Mouse (Mus musculus) lung, postnatal 14 days (tissue): ENCODE data around the gene Mif.

Experiments used
- DNase-seq: peaks from one replicate; pipeline ENCODE4 v3.0.0; 2021

Mif gene

DNA sequence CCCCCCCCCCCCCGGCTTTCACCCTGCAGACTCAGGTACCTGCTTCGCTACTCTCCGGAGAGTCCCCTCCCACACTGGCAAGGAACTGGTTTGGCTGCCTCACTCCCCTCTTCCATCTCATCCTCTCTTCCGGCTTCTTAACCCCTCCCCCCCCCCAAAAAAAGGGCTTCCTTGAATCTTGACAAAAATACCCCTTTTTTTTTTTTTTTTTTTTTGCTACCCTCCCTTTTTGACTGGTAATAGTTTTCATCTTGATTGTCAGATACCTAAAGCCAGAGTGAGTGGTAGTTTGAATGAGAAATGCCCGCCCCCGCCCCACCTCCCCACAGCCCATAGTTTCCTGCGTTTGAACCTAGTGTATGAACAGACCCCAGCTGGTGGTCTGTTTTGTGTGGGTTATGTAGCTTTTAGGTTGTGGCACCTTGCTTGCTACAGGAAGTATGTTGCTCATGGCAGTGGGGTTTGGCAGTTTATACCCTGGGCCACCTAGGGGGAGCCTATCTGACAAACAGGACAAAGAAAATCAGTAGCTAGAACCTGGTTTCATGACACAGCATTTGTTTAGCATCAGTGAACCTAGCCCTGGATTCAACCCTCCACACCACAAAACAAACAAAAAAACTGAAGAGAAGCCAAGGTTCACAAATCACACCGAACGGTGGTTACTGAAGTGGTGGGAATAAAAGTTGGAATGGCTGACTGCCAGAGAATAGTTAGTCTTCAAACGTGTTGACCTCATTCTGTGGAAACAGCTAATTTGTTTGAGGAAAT is 24.1 kb downstream of the Mif start:
- no peak for DNase-seq

DNA sequence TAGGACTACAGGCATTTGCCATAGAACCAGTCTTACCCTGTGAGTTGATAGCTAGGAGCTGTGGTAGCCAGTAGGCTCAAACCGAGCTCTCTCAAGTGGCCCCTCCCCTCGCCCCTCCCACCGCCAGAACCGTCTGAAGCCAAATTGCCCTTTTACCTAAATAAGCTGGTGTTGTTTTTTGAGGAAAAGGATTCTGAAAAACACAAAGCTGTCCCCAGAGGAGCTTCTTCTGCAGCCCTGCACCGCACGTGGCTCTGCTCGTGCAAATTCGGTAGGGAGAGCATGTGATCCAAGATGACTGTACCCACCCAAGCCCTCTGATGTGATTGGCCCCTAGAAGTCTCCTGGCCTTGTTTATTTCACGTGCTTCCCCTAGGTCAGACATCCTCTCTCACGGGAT is 24.7 kb downstream of the Mif start:
- peak; percentile 60 for DNase-seq

DNA sequence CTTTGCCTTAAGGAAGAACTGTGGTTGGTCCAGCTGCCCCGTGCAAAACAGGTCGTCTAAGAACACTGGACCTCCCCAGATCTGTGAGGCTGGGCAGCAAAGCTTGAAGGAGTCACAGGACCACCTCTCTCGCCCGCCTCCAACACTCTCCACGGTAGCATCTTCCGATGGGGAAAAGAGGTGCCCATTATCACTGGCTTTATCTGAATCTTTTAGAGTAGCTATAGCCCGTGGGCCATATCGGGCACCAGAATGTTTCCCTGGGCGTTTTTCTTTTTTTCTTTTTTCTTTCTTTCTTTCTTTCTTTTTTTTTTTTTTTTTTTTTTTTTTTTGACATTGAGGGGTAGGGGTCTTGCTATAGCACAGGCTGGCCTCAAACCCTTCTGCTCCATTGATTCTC is 25.3 kb downstream of the Mif start:
- DNase-seq = no peak

DNA sequence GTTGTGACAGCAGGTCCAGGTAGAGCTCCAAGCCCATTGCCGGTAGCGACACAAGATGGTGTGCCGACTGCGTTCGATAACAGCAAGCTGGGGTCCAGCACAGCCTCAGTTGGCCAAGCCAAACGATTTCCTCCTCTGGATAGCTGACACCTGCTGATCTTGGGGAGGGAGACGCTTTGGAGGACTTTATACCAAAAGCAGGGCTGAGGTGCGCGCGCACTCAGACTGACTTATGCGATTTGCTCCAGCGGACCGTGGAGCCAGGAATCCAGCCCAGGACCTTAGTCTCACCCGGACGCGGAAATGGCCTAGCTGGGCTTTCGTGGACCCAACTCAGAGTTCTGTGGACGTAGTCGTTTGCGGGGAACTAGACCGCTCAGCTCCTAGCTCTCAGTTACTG is 25.8 kb downstream of the Mif start:
- peak; percentile 81 for DNase-seq

DNA sequence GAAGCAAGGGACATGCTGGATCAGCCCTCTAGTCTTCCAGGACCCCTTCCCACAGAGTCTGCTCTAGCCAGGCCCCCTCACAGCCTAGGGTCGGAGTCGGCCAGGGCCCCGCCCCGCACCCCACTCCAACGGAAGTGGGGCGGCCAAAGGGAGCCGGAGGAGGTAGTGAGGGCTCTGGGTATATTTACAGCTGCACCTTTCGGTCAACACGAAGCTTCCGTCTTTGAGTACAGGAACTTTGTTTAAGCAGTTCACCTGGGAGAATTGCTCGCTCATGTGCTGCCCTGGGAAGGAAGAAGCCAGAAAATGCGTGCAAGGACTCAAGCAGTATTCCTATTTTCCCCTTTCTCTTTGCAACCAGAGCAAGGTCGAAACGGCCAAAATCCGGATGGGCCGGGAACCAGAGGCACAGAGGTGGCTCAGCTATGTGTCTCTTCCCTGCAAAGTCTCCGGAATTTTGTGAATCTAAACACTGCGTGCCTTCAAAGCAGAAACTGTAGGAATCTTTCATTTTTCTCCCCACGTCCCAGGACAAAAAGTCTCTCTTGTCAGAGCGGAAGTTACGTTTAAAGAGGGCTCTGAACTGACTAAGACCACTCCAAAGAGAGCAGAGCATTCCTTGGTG is 26.5 kb downstream of the Mif start:
- DNase-seq = peak; percentile 35

DNA sequence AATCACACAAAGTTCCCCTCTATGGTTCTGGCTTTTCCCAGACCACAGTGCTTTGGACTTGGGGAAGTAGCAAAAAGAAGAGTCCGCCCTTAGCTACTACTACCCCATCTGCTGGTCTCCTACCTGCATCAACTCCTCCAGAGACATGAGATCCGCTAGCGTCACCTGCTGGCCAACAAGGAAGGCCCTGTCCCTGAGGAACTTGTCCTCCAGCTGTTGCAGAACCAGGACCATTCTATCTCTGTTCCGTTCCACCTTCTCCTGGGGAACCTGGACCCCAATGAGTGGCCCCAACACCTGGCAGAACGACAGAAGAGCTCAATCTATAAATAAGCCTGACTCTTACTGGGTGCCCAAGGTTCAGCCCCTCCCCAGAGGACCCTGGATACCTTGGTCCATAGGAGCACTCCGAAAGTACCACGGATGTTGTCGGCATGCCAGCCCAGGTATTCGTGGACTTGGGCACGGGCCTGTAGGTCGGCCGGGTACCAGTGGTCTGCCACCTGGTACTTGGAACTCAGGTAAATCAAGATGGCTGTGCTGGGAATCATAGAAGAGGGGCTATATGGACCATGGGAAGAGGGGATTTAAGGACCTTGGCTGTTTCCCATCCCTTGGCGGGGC is 27.7 kb downstream of the Mif start:
- DNase-seq = peak; percentile 78

DNA sequence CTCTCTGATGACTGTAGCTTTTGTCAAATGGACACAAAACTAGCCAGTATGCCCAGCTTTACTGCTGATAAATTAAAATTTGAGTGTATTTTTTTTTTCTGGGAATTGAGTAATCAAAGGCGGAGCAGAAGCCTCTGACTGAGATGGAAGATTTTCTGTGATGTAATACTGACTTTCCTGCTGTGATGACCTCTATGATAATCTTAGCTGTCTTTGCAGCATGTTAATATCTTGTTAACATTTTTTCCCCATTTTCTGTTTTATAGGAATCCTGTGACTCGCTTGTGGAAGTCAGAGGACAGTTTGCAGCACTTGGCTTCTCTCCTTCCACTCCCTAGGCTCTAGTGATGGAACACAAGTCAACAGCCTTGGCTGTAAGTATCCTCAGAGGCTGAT is 29.8 kb downstream of the Mif start:
- DNase-seq = no peak

DNA sequence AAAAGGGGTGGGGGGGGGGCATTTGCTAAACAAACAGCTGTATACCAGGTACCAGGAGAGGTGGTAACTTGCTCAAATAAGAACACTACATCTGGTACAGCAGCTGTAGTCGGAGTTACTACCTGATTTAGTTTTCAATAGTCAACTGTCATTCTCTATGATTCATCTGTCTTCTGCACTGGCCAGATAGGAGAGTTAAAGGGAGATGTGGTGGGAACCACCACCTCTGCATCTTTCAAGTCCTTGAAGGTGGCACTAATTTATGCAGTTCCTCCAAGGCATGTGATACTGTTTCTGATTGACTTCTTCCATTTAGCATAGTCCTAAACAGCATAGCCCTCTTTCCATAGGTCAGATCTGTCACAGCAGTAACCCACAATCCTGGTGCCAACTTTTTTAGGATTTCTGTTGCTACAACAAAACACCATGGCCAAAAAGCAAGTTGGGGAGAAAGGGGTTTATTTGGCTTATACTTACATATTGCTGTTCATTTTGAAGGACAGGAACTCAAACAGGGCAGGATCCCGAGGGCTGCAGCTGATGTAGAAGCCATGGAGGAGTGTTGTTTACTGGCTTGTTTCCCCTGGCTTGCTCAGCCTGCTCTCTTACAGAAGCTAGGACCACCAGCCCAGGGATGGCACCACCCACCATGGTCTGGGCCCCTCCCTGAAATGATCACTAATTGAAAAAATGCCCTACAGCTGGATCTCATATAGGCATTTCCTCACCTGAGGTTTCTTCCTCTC is 30.3 kb downstream of the Mif start:
- DNase-seq = no peak

DNA sequence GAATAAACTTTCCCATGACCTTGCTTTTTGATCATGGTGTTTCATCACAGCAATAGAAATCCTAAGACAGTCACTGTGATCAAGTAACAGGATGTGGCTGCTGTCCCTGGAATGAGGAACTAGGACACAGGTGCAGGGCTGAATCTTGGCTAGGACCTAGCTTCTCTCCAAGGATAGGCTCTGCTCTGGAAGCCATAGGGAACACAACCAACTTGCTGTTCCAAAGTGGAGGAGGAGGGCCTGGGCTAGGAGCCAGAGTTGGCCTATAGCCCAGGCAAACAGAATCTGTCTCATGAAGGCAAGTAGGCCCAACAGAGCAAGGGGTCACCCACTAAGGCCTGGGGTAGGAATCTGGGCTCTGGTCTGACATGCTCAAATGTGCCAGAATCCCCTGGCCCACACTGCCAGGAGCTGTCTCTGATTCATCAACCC is 31.5 kb downstream of the Mif start:
- peak; percentile 28 for DNase-seq

DNA sequence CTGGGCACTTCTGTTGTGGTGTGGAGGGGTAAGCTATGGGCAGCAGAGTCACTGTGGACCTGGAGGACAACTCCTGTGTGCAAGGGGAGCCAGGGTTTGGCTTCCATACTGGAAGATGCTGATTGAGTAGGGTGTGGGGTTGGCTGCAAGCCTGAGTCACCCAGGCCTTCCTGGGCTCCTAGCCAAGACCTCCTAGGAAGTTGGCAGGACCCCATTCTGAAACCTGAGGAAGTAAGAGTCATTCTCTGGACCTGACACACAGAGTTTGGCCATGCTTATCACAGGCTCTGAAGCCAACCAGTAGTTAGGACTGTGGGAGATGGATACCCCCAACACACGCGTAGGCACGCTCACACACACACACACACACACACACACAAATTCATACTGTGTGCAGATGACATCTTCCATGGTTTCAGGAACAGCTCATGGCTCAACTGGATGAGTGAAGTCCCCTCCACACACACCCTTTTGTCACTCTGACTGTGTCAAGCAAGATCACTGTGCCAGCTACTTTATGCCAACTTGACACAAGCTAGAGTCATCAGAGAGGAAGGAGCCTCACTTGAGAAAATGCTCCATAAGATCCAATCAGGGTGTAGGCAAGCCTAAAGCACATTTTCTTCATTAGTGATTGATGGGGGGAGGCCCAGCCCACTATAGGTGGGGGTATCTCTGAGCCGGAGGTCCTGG is 32.2 kb downstream of the Mif start:
- peak; percentile 32 for DNase-seq

DNA sequence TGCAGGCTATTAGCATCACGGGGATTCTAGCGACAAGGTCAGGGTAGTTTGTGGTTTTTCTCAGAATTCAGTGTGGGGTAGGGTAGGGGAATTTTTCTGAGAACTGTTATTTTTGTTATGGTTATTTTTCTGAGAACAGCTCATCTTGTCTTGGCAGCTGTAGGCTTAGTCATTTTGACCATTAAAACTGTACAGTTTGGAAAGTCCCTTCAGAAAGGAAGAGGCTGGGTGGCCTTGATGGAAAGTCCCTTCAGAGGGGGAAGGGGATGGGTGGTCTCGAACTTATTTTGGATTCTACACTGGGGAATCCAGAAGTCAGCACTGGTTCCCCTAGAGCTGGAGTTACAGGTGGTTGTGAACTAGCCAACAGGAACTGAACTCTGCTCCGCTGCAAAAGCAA is 35.5 kb downstream of the Mif start:
- DNase-seq = no peak

DNA sequence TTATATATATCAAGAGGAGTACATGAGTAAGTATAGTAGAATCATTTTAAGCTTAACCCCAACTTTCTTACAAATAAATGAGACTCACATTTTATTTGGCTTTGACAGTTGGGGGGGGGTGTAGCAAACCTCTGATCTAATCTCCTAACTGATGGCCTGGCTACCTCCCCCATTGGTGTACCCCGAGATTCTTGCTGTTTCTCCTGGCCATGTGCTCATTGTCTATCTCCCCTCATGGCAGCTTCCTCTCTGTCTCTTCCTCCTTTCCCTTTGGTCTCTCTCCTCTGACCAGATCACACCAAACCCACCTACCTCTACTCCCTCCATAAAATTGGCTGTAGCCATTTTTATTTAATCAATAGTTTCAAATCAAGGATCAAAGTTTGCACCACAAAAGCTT is 36.3 kb downstream of the Mif start:
- no peak for DNase-seq

DNA sequence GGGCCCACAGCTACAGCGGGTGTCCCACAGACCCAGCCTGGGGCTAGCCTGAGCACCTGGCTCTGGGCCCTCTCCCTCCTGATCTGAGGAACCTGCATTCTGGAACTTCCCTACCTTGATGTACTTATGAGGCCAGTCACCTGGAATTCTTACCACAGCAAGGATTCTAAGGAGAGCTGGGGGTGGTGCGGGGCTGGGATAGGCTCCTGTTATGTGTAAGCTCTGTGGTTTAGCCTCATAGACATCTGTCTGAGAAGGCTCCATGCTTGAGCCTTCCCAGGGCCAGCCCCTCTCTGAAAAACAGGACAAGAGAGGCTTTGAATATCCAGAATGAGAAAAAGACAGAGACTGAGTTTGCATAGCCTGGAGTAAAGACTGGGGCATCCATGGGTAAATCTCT is 37.6 kb downstream of the Mif start, which contains the start of gene Gstt4:
Gene Gstt4 (minus strand): TSS at position 101 of the 400 bp plus-strand sequence.
- no peak for DNase-seq

DNA sequence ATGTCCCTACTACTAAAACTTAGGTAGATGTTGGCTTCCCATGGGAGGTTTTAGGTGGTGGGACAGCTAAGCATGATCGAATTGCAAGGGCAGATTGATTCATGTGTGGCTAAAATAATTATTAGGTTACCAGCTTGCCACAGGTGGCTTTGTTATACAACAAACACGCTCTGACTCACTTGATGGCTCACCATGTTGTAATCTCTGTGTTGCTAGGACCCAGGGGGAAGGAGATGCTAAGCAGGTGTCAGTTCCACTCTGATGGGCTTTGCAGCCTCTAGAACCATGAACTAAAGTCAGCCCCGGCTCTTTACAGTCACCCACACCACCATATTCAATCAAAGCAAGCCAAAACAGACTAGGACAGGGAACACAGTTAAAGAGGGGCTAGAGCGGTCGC is 40.2 kb downstream of the Mif start:
- DNase-seq = no peak

DNA sequence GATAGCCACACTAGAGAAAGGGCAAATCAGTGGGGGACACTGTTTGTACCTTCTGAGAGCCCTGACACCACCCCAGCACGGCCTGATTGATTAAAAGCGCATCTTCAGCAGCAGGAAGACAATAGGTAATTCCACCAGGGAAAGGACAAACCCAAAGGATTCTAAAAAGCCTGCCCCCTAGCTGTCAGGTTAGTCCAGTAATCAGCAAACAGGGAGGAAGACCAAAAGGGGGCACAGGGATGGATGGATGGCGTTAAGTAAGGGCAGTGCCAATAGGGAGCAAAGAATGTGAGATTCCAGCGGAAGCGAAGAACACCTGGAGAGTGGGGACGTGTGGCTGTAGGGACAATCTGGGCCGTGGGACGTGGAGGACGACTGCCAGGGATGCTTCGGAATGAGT is 41.4 kb downstream of the Mif start:
- no peak for DNase-seq
